ENCODE assay signal across 8 mouse cellular contexts in the genomic region with DNA sequence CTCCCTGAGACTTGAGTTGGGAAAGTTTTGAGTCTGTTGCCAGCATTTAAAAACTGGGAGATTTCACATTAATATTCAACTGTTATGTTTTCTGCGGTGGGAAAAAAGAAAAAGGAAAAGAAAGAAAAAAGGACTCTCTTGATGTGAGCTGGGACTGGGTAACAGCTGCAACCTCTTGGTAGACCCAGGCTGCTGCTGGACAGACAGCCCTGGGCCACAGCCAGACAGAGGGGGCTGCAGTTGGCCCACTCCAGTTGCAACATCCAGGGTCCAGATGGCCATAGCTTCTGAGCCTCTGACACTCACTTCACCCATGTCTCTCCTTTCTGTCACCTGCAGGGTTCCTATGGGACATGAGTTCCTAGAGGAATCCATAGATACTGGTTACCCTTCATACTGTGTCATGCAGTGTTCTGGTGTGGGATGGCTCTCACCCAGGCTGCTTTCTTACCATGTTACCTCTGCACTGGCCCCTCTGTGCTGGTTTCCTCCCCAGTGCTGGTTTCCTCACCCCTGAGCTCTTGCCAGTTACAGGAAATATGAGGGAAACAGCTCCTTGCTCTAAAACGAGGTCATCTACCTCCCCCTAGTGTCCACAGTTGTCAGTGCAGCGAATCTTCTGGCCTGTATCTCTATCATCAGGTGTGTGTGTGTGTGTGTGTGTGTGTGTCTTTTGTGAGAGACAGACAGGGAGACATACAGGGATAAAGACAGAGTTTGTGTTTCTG. TPM values are rescaled to one million over a fixed set of nuclear protein-coding genes. Genes with fewer than 3 reads are reported as not detected.
DNase-seq lines count a peak whose midpoint lies in the region; ATAC-seq and TF ChIP-seq lines count a peak whose summit lies in the region.

No protein-coding gene starts in this region.

- H3K9me3 ChIP-seq in megakaryocyte, embryonic 14.5 days = peaks cover 7% of the 10 kb centered on the region

- peak; percentile 78 for DNase-seq in gastrocnemius, postnatal 10 days
- peak; percentile 96 for DNase-seq in induced T-regulatory cell, adult 2 months (ENCODE audit: low read depth)
- peak; percentile 59 to 79 for DNase-seq in left cerebral cortex, adult 8-10 months (ENCODE audit: low spot score in 2 of 2)
- peak; percentile 77 for DNase-seq in right cerebral cortex, postnatal 25 days
- peak; percentile 79 to 82 for DNase-seq in urinary bladder, postnatal 36 days (ENCODE audit: low spot score in 2 of 2)

- TF ChIP-seq POLR2A in cortical plate, adult 2 months (IDR thresholded peaks at IDR 0.05; ENCODE audit: extremely low read depth, insufficient read depth, low read length) = no peak

- peak; percentile 97 for TF ChIP-seq CTCF in cortical plate, adult 2 months (IDR thresholded peaks at IDR 0.05; ENCODE audit: extremely low read depth, insufficient read depth, low read length)

- no peak overlapping the region for H3K27ac ChIP-seq in cortical plate, adult 2 months (ENCODE audit: insufficient read depth, low read length)

- ATAC-seq in activated CD4-positive, CD25-positive, alpha-beta regulatory T cell, adult 4 months = peak; percentile 81

- no peak overlapping the region for H3K4me3 ChIP-seq in cortical plate, adult 2 months (ENCODE audit: insufficient read depth, low read length)
- peak overlapping the region; percentile 91 for H3K4me3 ChIP-seq in megakaryocyte, embryonic 14.5 days (replicated peaks)

- no peaks in the 10 kb centered on the region for H3K4me1 ChIP-seq in cortical plate, adult 2 months (ENCODE audit: control insufficient read depth, insufficient read depth, low read length)
- H3K4me1 ChIP-seq in megakaryocyte, embryonic 14.5 days = peaks cover 27% of the 10 kb centered on the region

- peaks cover 65% of the 10 kb centered on the region for H3K27me3 ChIP-seq in megakaryocyte, embryonic 14.5 days (replicated peaks)

- H3K36me3 ChIP-seq in megakaryocyte, embryonic 14.5 days (replicated peaks; ENCODE audit: low read length) = no peaks in the 10 kb centered on the region

RNA-seq across cellular contexts. Expression of gene Cd82, which starts 8.1 kb away (rescaled TPM):
- 100 to 1,000 TPM; 408 to 719 TPM for polyA plus RNA-seq in activated CD4-positive, CD25-positive, alpha-beta regulatory T cell, adult 4 months (2017; shearing (Covaris generic))
- polyA plus RNA-seq in cortical plate, adult 2 months (2012; rRNA removed) = 35.2 and 45.3 TPM in 2 replicates
- total RNA-seq in gastrocnemius, postnatal 10 days (2021) = 10 to 100 TPM; 36.7 to 43.8 TPM
- 10 to 100 TPM; 22.9 to 31.8 (median 25.6) TPM for total RNA-seq in left cerebral cortex, adult 8-10 months (2022)
- 13.3 TPM in 1 of 2 replicates, not detected in the other for polyA plus RNA-seq in megakaryocyte, embryonic 14.5 days (2012; ENCODE audit: insufficient read depth, low replicate concordance)
